Mouse (Mus musculus) embryonic facial prominence, embryonic 11.5 days (tissue): ENCODE measurements around the gene Tnfrsf13b. TPM values are rescaled to one million over a fixed set of nuclear protein-coding genes. Genes with fewer than 3 reads are reported as not detected.
A peak's percentile ranks its signal among the peaks of the same experiment; 100 is the strongest.

Source experiments
- ATAC-seq: fragments of 200-750 bp; cut with Nextera tagmentation; replicated peaks from 2 replicates; pipeline ENCODE4 v1.8.0; 2017; ENCODE audit warnings: low read depth; ENCODE audit not compliant: insufficient number of reproducible peaks, low FRiP score, low TSS enrichment
- DNase-seq: peaks from one replicate; pipeline ENCODE4 v3.0.0-alpha.2; 2015; ENCODE audit warnings: low spot score
- H3K27ac ChIP-seq: fragments of 300-500 bp; sonication (generic); replicated peaks from 2 replicates; pipeline ENCODE4 v1.5.1; 2014; ENCODE audit warnings: mild to moderate bottlenecking, low read depth, low read length, control low read depth
- H3K27me3 ChIP-seq: fragments of 300-500 bp; sonication (generic); 2 replicates; pipeline ENCODE4 v1.6.1; 2014; ENCODE audit warnings: mild to moderate bottlenecking, low read length, moderate library complexity, mixed read lengths; ENCODE audit not compliant: control insufficient read depth, insufficient read depth
- H3K36me3 ChIP-seq: fragments of 300-500 bp; sonication (generic); replicated peaks from 2 replicates; pipeline ENCODE4 v1.6.1; 2014; ENCODE audit warnings: low read depth, mild to moderate bottlenecking, low read length, moderate library complexity, mixed read lengths; ENCODE audit not compliant: control insufficient read depth, insufficient read depth
- H3K4me1 ChIP-seq: fragments of 300-500 bp; sonication (generic); 2 replicates; pipeline ENCODE4 v1.6.1; 2014; ENCODE audit warnings: low read length, mixed read lengths; ENCODE audit not compliant: control insufficient read depth, insufficient read depth
- H3K4me2 ChIP-seq: fragments of 300-500 bp; sonication (generic); 2 replicates; pipeline ENCODE4 v1.6.1; 2014; ENCODE audit warnings: low read depth, mild to moderate bottlenecking, control low read depth, low read length, moderate library complexity
- H3K4me3 ChIP-seq: fragments of 300-500 bp; sonication (generic); 2 replicates; pipeline ENCODE4 v1.5.1; 2014; ENCODE audit warnings: low read depth, low read length, control low read depth
- H3K9ac ChIP-seq: fragments of 300-500 bp; sonication (generic); replicated peaks from 2 replicates; pipeline ENCODE4 v1.6.1; 2014; ENCODE audit warnings: mild to moderate bottlenecking, control low read depth, low read length
- H3K9me3 ChIP-seq: fragments of 300-500 bp; sonication (generic); replicated peaks from 2 replicates; pipeline ENCODE4 v1.6.1; 2016; ENCODE audit warnings: mild to moderate bottlenecking, low read length, inconsistent platforms, mixed read lengths; ENCODE audit not compliant: control insufficient read depth
- WGBS: fragments of 180-500 bp; shearing (Covaris S2); extraction: QIAGEN DNeasy Blood & Tissue Kit; methylation state at CpG from one replicate; pipeline ENCODE4 v1.1.7; 2014; 5-methylcytosine and 5-hydroxymethylcytosine counted together
- polyA plus RNA-seq: library from polyadenylated mRNA; unstranded; fragments of >200 nt; fragmentation: Nextera tagmentation; extraction: Ambion mirVana; gene quantifications from 2 replicates; pipeline ENCODE4 v1.2.1, GENCODE M21; 2014

Tnfrsf13b gene
- polyA plus RNA-seq, 1 experiment from 2014 or later, result 1.5 TPM

DNA sequence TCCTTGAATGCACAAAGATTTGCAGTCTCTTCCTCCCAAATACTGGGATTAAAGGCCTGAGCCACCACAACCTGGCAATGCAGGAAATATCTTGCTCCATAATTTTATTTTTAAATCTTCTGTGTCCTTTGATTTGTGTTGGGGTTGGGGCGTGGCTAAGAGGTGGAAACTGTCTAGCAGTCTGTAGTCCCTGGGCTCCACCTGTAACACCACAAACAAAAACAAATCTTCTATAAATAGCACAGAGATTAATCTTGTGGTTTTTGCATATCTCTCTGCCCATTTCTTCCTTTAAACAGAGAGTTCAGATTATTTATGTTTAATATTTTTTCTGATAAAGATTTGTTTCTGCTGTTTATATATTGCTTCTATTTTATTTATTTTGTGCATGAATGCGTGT lies 6.4 kb downstream of the Tnfrsf13b start:
- H3K27me3 ChIP-seq, result no peaks in the 10 kb centered on the region
- DNase-seq (no peak), ATAC-seq (no peak)
- no peaks in the 10 kb centered on the region for H3K4me1 ChIP-seq
- no peaks in the 10 kb centered on the region for H3K9me3 ChIP-seq
- no peak overlapping the region for H3K9ac ChIP-seq
- WGBS, result 80% methylated on average over 2 of the region's 2 CpGs
- no peak overlapping the region for H3K4me2 ChIP-seq
- H3K4me3 ChIP-seq, result no peak overlapping the region
- H3K27ac ChIP-seq, result no peak overlapping the region
- no peaks in the 10 kb centered on the region for H3K36me3 ChIP-seq

- Histone ChIP-seq H3K4me2 (no peak overlapping the region), H3K27ac (no peak overlapping the region), H3K36me3 (no peaks in the 10 kb centered on the region), H3K27me3 (no peaks in the 10 kb centered on the region), H3K4me3 (no peak overlapping the region), H3K4me1 (no peaks in the 10 kb centered on the region), H3K9ac (no peak overlapping the region), H3K9me3 (no peaks in the 10 kb centered on the region)
- DNase-seq (no peak), ATAC-seq (no peak)
- 78% methylated on average over 2 of the region's 2 CpGs for WGBS
These were observed 15.1 kb downstream of the Tnfrsf13b start for GRCm38 (mm10) chr11:61141693-61142092.

DNA sequence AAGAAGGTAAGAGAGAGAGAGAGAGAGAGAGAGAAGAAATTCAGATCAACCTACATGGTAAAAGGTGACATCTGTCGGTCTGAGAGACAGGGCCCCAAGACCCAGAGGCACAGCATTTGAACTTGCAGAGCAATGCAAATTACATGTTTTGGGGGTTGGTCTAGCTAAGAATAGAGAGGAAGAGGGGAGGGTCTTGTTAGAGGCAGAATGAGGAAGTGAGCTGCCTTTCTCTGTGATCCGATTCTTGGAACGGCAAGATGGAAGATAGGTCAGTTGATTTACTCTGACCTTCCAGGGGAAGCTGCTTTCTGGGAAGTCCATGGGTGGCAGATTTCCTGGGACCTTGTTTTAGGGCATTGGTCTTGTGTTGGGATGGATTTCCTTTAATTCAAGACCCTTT lies 15.7 kb downstream of the Tnfrsf13b start:
- ATAC-seq, result no peak
- H3K4me1 ChIP-seq, result no peaks in the 10 kb centered on the region; the same call in 1 of the 2 replicates
- H3K9ac ChIP-seq, result no peak overlapping the region
- no peak overlapping the region for H3K4me3 ChIP-seq
- 66% methylated on average over 3 of the region's 3 CpGs for WGBS
- DNase-seq, result no peak
- no peaks in the 10 kb centered on the region for H3K9me3 ChIP-seq
- no peak overlapping the region for H3K27ac ChIP-seq
- peaks cover 4% of the 10 kb centered on the region; the same call in 1 of the 2 replicates for H3K27me3 ChIP-seq
- H3K4me2 ChIP-seq, result no peak overlapping the region
- no peaks in the 10 kb centered on the region for H3K36me3 ChIP-seq

DNA sequence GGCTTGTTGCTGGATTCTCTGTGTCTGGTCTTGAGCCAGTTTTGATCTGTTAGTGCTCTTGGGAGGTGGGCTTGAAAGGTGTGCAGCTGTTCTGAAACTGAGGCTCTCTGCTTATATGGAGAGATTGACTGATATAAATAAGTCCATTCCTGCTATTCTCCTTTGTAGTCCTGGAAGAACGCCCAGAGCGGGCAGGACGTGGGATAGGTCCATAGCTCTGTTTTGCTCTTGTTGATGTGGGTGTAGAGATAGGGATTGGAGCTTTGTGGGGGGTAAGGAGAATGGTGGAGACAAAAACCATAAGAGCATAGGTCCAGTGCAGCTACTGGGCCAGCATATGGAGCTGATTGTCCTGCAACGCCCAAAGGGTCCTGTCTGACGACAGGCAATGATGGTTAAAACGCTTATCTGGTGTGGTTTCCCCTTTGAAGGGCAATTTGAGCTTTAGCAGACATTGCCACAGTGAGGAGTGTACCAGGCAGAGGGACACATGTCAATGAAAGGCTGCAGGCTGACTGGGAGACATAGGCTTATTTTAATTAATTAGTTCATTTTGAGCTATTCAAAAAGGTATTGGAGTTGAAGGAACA lies 16.5 kb downstream of the Tnfrsf13b start:
- H3K4me2 ChIP-seq, result no peak overlapping the region
- DNase-seq, result no peak
- no peaks in the 10 kb centered on the region for H3K9me3 ChIP-seq
- H3K27me3 ChIP-seq, result peaks cover 6% of the 10 kb centered on the region; the same call in 1 of the 2 replicates
- no peak overlapping the region for H3K9ac ChIP-seq
- WGBS, result 73% methylated on average over 6 of the region's 6 CpGs
- no peak overlapping the region for H3K27ac ChIP-seq
- no peak for ATAC-seq
- H3K36me3 ChIP-seq, result no peaks in the 10 kb centered on the region
- no peak overlapping the region for H3K4me3 ChIP-seq
- H3K4me1 ChIP-seq, result no peaks in the 10 kb centered on the region; the same call in 1 of the 2 replicates

DNA sequence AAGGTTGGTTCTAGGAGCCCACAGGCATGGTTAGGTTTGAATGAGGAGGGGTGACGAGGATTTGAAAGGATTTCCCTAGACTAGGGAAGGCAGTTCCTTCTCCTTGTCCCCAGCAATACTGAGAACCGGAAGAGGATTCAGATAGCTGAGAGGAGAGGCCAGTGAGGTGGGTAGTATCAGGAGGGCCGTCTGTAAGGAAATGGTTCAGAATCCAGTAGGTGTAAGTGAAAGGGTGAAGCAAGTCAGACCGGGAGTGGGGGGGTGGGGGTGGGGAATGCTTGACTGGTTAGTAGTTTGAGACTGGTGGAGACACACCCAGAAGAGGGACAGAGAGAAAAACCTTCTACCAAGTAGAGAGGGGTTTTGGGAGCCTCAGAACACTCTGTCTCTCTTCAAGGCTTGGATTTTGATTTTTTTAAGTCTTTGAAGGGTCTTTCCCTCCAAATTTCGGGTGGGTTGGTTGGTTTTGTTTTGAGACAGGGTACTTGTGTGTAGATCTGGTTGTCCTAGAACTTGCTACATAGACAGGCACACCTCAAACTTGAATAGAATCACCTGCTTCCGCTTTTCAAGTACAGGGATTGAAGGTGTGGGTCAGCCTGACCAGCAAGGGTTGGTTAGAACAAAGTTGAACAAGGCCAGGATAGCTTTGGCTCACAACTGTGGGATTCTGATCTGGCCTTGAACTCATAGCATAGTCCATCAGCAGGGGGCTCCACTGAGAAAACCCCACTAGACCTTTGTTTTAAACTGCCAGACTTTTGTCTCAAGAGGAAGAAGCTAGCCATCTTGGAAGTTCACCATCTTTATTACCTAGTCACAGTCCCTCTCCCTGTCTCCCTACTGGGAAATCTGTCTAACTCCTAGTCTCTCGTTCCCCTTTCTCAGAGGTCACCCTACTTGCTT lies 17.3 kb downstream of the Tnfrsf13b start:
- no peak overlapping the region for H3K4me3 ChIP-seq
- ATAC-seq (no peak), DNase-seq (no peak)
- no peak overlapping the region for H3K9ac ChIP-seq
- WGBS, result 76% methylated on average over 7 of the region's 7 CpGs
- H3K36me3 ChIP-seq, result no peaks in the 10 kb centered on the region
- H3K27ac ChIP-seq, result no peak overlapping the region
- peaks cover 6% of the 10 kb centered on the region; the same call in 1 of the 2 replicates for H3K27me3 ChIP-seq
- H3K4me1 ChIP-seq, result no peaks in the 10 kb centered on the region; the same call in 1 of the 2 replicates
- H3K4me2 ChIP-seq, result no peak overlapping the region
- no peaks in the 10 kb centered on the region for H3K9me3 ChIP-seq

- no peak for DNase-seq
- ATAC-seq, result no peak
- Histone ChIP-seq H3K9me3 (no peaks in the 10 kb centered on the region), H3K27ac (no peak overlapping the region), H3K36me3 (no peaks in the 10 kb centered on the region), H3K9ac (no peak overlapping the region), H3K4me1 (no peaks in the 10 kb centered on the region; the same call in 1 of the 2 replicates), H3K27me3 (peaks cover 6% of the 10 kb centered on the region; the same call in 1 of the 2 replicates), H3K4me3 (no peak overlapping the region), H3K4me2 (no peak overlapping the region)
- WGBS, result 66% methylated on average over 8 of the region's 8 CpGs
These were observed 19.0 kb downstream of the Tnfrsf13b start for GRCm38 (mm10) chr11:61145551-61145950.

DNA sequence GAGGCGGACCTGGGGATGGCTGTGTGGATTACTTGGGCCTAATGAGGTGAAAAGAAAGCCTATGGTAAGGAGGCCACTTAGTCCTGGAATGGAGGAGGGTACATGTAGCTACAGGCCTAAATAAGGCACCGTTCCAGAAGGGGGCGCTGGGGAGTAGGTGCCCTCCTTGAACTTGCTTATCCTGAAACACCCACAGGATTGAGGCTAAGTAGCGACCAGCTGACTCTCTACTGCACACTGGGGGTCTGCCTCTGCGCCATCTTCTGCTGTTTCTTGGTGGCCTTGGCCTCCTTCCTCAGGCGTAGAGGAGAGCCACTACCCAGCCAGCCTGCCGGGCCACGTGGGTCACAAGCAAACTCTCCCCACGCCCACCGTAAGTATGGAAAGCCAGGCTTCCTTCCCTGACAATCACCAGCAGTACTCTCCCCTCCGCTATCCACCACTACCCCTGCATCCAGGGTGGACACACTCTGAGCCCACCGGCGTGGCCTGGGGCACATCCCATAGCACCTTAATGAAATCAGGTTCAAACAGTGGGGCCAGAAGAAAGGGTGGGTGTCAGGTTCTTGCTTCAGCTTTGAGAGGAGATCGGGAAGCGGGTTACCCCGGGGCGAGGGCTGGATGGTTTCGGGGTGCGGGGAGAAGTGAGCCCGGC lies 20.2 kb downstream of the Tnfrsf13b start:
- 8% methylated on average over 20 of the region's 20 CpGs for WGBS
- Histone ChIP-seq H3K4me2 (peak overlapping the region; percentile 79), H3K9me3 (no peaks in the 10 kb centered on the region), H3K4me1 (no peaks in the 10 kb centered on the region; the same call in 1 of the 2 replicates), H3K4me3 (peak overlapping the region; percentile 33), H3K36me3 (no peaks in the 10 kb centered on the region), H3K9ac (peak overlapping the region; percentile 52), H3K27ac (no peak overlapping the region), H3K27me3 (peaks cover 6% of the 10 kb centered on the region; the same call in 1 of the 2 replicates)
- DNase-seq (peak; percentile 65), ATAC-seq (0 out of 2 replicates have a peak, but pooled peaks have one; percentile 39)
